Mouse (Mus musculus) neural tube, embryonic 13.5 days (tissue): ENCODE results near the gene Gm38394. TPM values are rescaled to one million over a fixed set of nuclear protein-coding genes. Genes with fewer than 3 reads are reported as not detected.

Experiments
- ATAC-seq: fragments of 200-750 bp; cut with Nextera tagmentation; 2 replicates; pipeline ENCODE4 v1.8.0; 2017; ENCODE audit warnings: low read depth, mild to moderate bottlenecking, moderate TSS enrichment, moderate library complexity
- H3K27ac ChIP-seq: fragments of 300-500 bp; sonication (generic); replicated peaks from 2 replicates; pipeline ENCODE4 v1.5.1; 2015; ENCODE audit warnings: moderate library complexity, mild to moderate bottlenecking, inconsistent platforms
- H3K27me3 ChIP-seq: fragments of 300-500 bp; sonication (generic); 2 replicates; pipeline ENCODE4 v1.6.1; 2015; ENCODE audit warnings: mild to moderate bottlenecking, inconsistent platforms
- H3K36me3 ChIP-seq: fragments of 300-500 bp; sonication (generic); 2 replicates; pipeline ENCODE4 v1.6.1; 2015; ENCODE audit warnings: mild to moderate bottlenecking, inconsistent platforms
- H3K4me1 ChIP-seq: fragments of 300-500 bp; sonication (generic); replicated peaks from 2 replicates; pipeline ENCODE4 v1.6.1; 2015; ENCODE audit warnings: inconsistent platforms
- H3K4me2 ChIP-seq: fragments of 300-500 bp; sonication (generic); 2 replicates; pipeline ENCODE4 v1.6.1; 2015; ENCODE audit warnings: inconsistent platforms, mild to moderate bottlenecking, moderate library complexity
- H3K4me3 ChIP-seq: fragments of 300-500 bp; sonication (generic); 2 replicates; pipeline ENCODE4 v1.5.1; 2015; ENCODE audit warnings: mild to moderate bottlenecking, inconsistent platforms
- H3K9ac ChIP-seq: fragments of 300-500 bp; sonication (generic); 2 replicates; pipeline ENCODE4 v1.6.1; 2015; ENCODE audit warnings: moderate library complexity, mild to moderate bottlenecking, inconsistent platforms
- H3K9me3 ChIP-seq: fragments of 300-500 bp; sonication (generic); 2 replicates; pipeline ENCODE4 v1.6.1; 2016; ENCODE audit warnings: inconsistent platforms
- WGBS: fragments of 180-500 bp; shearing (Covaris S2); methylation state at CpG from one replicate; pipeline ENCODE4 v1.1.7; 2015; 5-methylcytosine and 5-hydroxymethylcytosine counted together
- polyA plus RNA-seq: library from polyadenylated mRNA; unstranded; fragments of >200 nt; fragmentation: Nextera tagmentation; extraction: Ambion mirVana; gene quantifications from 2 replicates; pipeline ENCODE4 v1.2.1, GENCODE M21; 2015

The Gm38394 gene
- polyA plus RNA-seq, 1 experiment from 2014 or later, result 2.8 TPM

DNA sequence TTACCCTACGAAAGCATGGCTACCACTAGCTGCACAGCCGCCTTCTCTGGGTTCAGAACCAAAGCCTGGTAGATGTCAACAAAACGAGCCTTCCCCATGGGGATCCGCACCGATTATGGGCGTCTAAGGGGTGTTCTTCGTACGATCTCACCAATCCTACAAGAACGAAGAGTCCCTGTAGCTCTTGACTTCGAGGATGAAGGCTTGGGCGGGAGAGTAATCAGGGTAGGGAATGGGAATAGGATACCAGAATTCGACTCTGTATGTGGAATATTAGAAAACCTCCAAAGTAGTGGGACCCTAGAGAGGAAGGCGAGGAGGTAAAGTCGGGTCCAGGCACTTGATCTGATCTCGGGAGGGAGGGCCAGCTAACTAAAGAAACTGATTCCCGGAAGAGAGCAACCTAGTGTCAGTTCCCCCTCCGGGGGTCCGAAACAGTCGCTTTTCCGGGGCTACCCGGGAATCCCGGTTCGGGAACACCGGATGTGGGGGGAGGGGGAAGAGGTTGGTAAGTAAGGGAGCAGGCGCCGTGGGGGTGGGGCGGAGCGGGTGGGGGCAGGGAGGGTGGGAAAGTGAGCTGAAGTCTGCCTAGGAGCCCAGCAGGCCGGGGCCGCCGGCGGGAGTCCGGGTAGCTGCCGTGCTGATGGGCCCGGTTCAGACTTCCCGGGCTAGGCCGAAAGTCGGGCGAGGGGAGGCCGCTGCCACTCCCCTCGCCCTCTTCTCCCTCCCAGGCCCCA lies 484 bp downstream of the Gm38394 start, which contains the start of gene Zbed6:
TSS of gene Zbed6 (minus strand) at position 420 of the 737 bp plus-strand sequence.
- peak; percentile 89 for ATAC-seq
- Histone ChIP-seq H3K36me3 (peaks cover 30% of the 10 kb centered on the region), H3K4me1 (peaks cover 47% of the 10 kb centered on the region), H3K9me3 (no peaks in the 10 kb centered on the region), H3K9ac (peak within 1 kb of the TSS; percentile 93), H3K4me2 (peak within 1 kb of the TSS; percentile 94), H3K27ac (peak within 1 kb of the TSS; percentile 93), H3K4me3 (peak within 1 kb of the TSS; percentile 67), H3K27me3 (no peaks in the 10 kb centered on the region)
- 2% methylated on average over 38 of the region's 41 CpGs for WGBS

DNA sequence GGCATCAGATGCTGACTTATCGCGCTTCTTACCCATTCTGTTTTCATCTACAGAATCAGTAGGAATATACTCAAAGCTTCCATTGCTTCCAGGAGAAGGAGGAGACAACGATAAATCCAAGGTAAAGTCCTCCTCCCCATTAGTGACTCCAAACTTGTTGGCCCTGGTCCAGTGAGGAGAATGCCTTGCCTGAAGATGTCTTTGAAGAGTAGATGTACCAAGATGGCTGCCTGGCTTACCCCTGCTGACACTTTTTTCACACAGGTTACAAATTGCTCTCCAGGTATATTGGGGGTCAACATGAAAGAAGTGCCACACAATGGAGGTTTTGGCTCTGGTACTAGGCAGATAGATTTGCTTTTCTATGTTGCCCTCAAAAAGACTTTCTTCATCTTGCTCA lies 2.2 kb downstream of the Gm38394 start:
- 83% methylated on average over 3 of the region's 3 CpGs for WGBS
- H3K4me1 ChIP-seq, result peaks cover 55% of the 10 kb centered on the region
- H3K4me3 ChIP-seq, result no peak overlapping the region
- H3K9me3 ChIP-seq, result no peaks in the 10 kb centered on the region
- H3K4me2 ChIP-seq, result peak overlapping the region; percentile 94; the same call in 1 of the 2 replicates
- H3K27me3 ChIP-seq, result no peaks in the 10 kb centered on the region
- no peak for ATAC-seq
- H3K9ac ChIP-seq, result no peak overlapping the region
- peaks cover 30% of the 10 kb centered on the region for H3K36me3 ChIP-seq
- no peak overlapping the region for H3K27ac ChIP-seq

DNA sequence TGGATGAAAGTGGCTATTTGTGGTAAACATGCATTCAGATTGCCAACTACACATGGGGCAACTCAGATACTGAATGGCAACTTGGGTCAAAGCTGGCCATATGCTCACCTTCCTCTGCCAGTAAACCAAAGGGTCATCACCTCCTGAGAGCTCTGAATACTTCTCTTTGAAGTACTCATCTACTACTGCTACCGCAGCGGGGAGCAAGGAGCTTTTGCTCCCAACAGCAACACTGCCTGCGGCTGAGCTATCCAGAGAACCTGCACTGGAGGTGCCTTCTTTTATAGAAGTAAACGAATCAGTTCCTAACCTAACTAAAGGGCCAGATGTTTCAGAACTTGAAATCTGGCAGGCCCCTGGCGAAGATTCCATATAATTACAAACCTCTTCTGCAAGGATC lies 4.3 kb downstream of the Gm38394 start:
- Histone ChIP-seq H3K4me2 (0 out of 2 replicates have a peak overlapping the region, but pooled peaks have one; percentile 4), H3K27ac (no peak overlapping the region), H3K4me3 (no peak overlapping the region), H3K27me3 (no peaks in the 10 kb centered on the region), H3K4me1 (peaks cover 68% of the 10 kb centered on the region), H3K36me3 (peaks cover 33% of the 10 kb centered on the region), H3K9me3 (no peaks in the 10 kb centered on the region), H3K9ac (no peak overlapping the region)
- ATAC-seq, result no peak
- 50% methylated on average over 5 of the region's 5 CpGs for WGBS

DNA sequence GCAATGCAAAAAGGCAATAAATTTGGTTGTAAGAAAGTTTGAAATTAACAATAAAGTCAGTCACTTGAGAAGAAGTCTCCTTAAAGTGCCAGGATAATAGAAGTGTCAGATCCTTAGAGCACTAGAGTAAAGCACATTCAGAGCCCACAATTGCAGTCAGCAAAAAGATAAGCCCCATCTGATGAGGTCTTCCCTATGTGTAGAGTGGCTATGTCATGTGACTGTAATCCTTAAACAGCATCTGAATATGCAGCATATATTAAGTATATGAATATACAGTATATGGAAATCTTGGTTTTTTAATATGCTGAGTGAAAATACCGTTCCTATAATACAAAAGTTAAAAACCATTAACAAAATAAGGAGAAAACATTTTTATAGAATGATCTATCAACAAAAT lies 8.1 kb downstream of the Gm38394 start:
- Histone ChIP-seq H3K4me1 (peaks cover 56% of the 10 kb centered on the region), H3K9ac (no peak overlapping the region), H3K4me3 (no peak overlapping the region), H3K27ac (no peak overlapping the region), H3K9me3 (no peaks in the 10 kb centered on the region), H3K36me3 (peaks cover 21% of the 10 kb centered on the region), H3K4me2 (no peak overlapping the region), H3K27me3 (no peaks in the 10 kb centered on the region)
- WGBS, result 100% methylated on average over 1 of the region's 1 CpGs
- ATAC-seq, result no peak

DNA sequence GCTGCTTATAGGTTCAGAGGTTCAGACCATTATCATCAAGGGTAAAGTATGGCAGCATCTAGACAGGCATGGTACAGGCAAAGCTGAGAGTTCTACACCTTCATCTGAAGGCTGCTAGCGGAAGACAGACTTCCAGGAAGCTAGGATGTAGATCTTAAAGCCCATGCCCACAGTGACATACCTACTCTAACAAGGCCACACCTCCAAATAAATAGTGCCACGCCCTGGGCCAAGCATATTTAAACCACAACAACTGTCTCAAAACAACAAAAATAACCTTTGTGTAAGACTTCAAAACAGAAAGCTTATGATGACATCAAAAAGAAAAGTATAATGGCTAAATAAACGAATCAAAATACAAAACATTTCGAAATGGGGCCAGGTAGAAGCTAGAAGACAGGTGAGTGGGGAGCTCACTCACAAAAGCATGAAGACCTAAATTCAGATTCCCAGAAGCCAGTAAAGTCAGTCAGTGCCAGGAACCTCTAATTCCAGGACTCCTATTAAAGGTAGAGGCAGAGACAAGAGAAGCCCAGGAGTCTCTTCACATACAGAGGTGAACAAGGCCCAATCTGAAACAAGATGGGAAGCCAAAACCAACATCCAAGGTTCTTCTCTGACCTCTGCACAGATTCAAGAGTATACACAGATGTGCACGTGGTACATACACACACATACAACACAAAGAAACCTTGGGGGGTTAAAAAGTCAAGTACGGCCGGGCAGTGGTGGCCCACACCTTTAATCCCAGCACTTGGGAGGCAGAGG lies 10.6 kb downstream of the Gm38394 start:
- no peak for ATAC-seq
- Histone ChIP-seq H3K9me3 (no peaks in the 10 kb centered on the region), H3K9ac (no peak overlapping the region), H3K27me3 (no peaks in the 10 kb centered on the region), H3K4me1 (peaks cover 33% of the 10 kb centered on the region), H3K36me3 (peaks cover 27% of the 10 kb centered on the region), H3K4me2 (no peak overlapping the region), H3K4me3 (no peak overlapping the region), H3K27ac (no peak overlapping the region)
- 94% methylated on average over 7 of the region's 7 CpGs for WGBS

- WGBS, result 95% methylated on average over 5 of the region's 5 CpGs
- Histone ChIP-seq H3K36me3 (peaks cover 69% of the 10 kb centered on the region), H3K27ac (no peak overlapping the region), H3K9me3 (no peaks in the 10 kb centered on the region), H3K9ac (no peak overlapping the region), H3K4me3 (no peak overlapping the region), H3K4me1 (0 out of 2 replicates have a peak, but pooled peaks cover 7% of the 10 kb centered on the region), H3K4me2 (no peak overlapping the region), H3K27me3 (no peaks in the 10 kb centered on the region)
- ATAC-seq, result no peak
These were observed 15.5 kb downstream of the Gm38394 start for GRCm38 (mm10) chr1:133645652-133646051.

- H3K27me3 ChIP-seq, result no peaks in the 10 kb centered on the region
- WGBS, result 95% methylated on average over 2 of the region's 2 CpGs
- no peak overlapping the region for H3K4me2 ChIP-seq
- no peaks in the 10 kb centered on the region for H3K4me1 ChIP-seq
- no peaks in the 10 kb centered on the region for H3K9me3 ChIP-seq
- no peak overlapping the region for H3K27ac ChIP-seq
- no peak overlapping the region for H3K9ac ChIP-seq
- no peak overlapping the region for H3K4me3 ChIP-seq
- peaks cover 95% of the 10 kb centered on the region for H3K36me3 ChIP-seq
- no peak for ATAC-seq
These were observed 20.0 kb downstream of the Gm38394 start for GRCm38 (mm10) chr1:133641163-133641562.

DNA sequence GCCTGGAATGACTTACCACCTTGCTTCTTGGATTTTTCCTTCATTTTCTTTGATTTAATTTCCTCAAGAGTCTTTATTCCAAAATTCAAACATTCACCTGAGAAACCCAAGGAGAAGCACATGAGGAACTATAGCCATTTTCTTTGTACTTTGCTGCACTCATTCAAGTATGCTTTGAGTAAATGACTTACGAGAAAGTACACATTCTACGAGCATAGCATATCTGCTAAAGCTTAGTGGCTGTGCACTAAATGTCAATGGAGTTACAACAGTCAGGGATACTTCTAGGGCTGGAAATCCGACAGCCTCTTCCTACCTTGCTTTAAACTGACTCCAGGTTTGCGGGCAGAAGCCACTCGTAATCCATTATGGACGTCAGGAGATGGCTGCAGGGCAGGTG lies 22.6 kb downstream of the Gm38394 start:
- no peak overlapping the region for H3K4me2 ChIP-seq
- ATAC-seq, result no peak
- H3K27me3 ChIP-seq, result no peaks in the 10 kb centered on the region
- no peak overlapping the region for H3K9ac ChIP-seq
- no peak overlapping the region for H3K27ac ChIP-seq
- H3K9me3 ChIP-seq, result no peaks in the 10 kb centered on the region
- peaks cover 96% of the 10 kb centered on the region for H3K36me3 ChIP-seq
- no peak overlapping the region for H3K4me3 ChIP-seq
- H3K4me1 ChIP-seq, result no peaks in the 10 kb centered on the region
- 90% methylated on average over 6 of the region's 6 CpGs for WGBS

DNA sequence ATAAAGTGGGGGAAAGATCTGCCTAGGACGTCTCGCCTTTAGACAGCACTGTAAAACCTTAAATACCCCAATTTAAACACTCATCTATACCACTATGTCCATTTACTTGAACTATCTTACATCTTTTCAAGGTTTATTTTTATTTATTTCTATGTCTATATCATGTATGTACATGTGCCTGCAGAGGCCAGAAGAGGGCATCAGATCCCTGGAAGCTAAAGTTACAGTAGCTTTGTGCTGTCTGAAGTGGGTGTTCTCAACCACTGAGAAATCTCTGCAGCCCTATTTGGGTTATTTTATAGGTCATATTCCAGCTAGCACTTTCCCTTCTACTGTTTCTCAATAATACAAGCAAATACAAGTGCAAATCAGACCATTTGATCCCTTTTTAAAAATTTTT lies 28.9 kb downstream of the Gm38394 start:
- Histone ChIP-seq H3K4me1 (no peaks in the 10 kb centered on the region), H3K9me3 (no peaks in the 10 kb centered on the region), H3K4me3 (no peak overlapping the region), H3K4me2 (no peak overlapping the region), H3K27ac (no peak overlapping the region), H3K9ac (no peak overlapping the region), H3K27me3 (no peaks in the 10 kb centered on the region), H3K36me3 (peaks cover 93% of the 10 kb centered on the region)
- 90% methylated on average over 2 of the region's 2 CpGs for WGBS
- ATAC-seq, result no peak

DNA sequence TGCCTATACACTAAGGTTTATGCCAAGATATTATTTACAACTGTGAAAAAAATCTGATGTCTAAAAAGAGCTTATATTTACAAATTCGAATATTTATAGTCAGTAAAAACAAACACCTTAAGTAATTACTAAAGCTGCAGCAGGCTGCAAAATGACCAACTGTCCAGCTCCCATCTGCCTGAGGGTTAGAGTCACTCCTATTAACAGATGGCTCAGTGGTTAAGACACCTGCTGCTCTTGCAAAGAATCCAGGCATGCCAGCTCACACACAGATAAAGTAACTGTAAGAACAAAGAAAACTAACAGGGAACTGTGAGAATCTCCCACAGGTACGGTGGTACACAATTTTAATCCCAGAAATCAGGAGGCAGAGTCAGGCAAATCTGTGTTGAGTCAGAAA lies 36.1 kb downstream of the Gm38394 start:
- peaks cover 92% of the 10 kb centered on the region for H3K36me3 ChIP-seq
- H3K4me3 ChIP-seq, result no peak overlapping the region
- H3K9ac ChIP-seq, result no peak overlapping the region
- WGBS, result 78% methylated on average over 2 of the region's 2 CpGs
- H3K9me3 ChIP-seq, result no peaks in the 10 kb centered on the region
- no peaks in the 10 kb centered on the region for H3K27me3 ChIP-seq
- no peaks in the 10 kb centered on the region for H3K4me1 ChIP-seq
- H3K4me2 ChIP-seq, result no peak overlapping the region
- no peak for ATAC-seq
- H3K27ac ChIP-seq, result no peak overlapping the region

DNA sequence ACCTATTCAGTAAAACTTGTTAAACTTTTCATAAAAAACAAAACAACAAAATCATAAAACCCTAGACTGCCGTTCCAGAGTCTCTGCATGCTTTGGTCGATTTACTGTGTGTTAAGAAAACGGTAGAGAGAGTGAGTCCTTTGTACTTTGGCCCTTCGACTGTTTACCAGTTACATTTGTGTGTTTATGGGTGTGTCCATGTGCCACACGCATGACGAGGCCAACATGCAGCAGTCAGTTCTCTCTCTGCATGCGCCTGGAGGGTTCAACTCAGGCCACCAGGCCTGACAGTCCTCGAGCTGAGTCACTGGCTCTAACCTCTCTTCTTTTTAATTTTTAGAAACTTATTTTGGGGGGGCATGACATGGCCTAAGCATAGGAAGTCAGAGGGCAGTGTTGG lies 42.8 kb downstream of the Gm38394 start:
- Histone ChIP-seq H3K4me3 (no peak overlapping the region), H3K9me3 (no peaks in the 10 kb centered on the region), H3K9ac (no peak overlapping the region), H3K4me1 (no peaks in the 10 kb centered on the region), H3K27ac (no peak overlapping the region), H3K27me3 (no peaks in the 10 kb centered on the region), H3K4me2 (no peak overlapping the region), H3K36me3 (peaks cover 55% of the 10 kb centered on the region)
- no peak for ATAC-seq
- 84% methylated on average over 8 of the region's 8 CpGs for WGBS

- Histone ChIP-seq H3K36me3 (peaks cover 51% of the 10 kb centered on the region), H3K27me3 (no peaks in the 10 kb centered on the region), H3K4me3 (no peak overlapping the region), H3K9me3 (no peaks in the 10 kb centered on the region), H3K27ac (no peak overlapping the region), H3K4me2 (no peak overlapping the region), H3K9ac (no peak overlapping the region), H3K4me1 (no peaks in the 10 kb centered on the region)
- WGBS, result 86% methylated on average over 2 of the region's 2 CpGs
- no peak for ATAC-seq
These were observed 43.2 kb downstream of the Gm38394 start for GRCm38 (mm10) chr1:133617908-133618307.
